Mouse (Mus musculus): ENCODE results near the gene Yars. TPM values are rescaled to one million over a fixed set of nuclear protein-coding genes. Genes with fewer than 3 reads are reported as not detected.
"Not testable (repeated sequence)": the region's sequence is repeated elsewhere in the genome, so short reads cannot be mapped to it uniquely, and the experiment has no call there.

Yars gene
- polyA plus RNA-seq, 1 experiment from 2014 or later, result 112 TPM

- Histone ChIP-seq H3K36me3 (ENCODE audit: control insufficient read depth, insufficient read depth, low read length) (peaks cover 45% of the 10 kb centered on the region), H3K27ac (ENCODE audit: low read depth, low read length) (no peak overlapping the region), H3K9ac (ENCODE audit: low read depth, low read length) (no peak overlapping the region), H3K9me3 (ENCODE audit: control insufficient read depth, low read length) (no peaks in the 10 kb centered on the region), H3K4me2 (ENCODE audit: low read length) (no peak overlapping the region), H3K27me3 (replicated peaks; ENCODE audit: control insufficient read depth, insufficient read depth, low read length) (no peaks in the 10 kb centered on the region), H3K4me1 (ENCODE audit: control insufficient read depth, insufficient read depth, low read depth, low read length) (no peaks in the 10 kb centered on the region), H3K4me3 (ENCODE audit: low read length) (no peak overlapping the region)
- ATAC-seq, result no peak
- 52% methylated on average over 7 of the region's 7 CpGs for WGBS
Observed at GRCm38 (mm10) chr4:129209504-129209903, 19.9 kb downstream of the Yars start.

DNA sequence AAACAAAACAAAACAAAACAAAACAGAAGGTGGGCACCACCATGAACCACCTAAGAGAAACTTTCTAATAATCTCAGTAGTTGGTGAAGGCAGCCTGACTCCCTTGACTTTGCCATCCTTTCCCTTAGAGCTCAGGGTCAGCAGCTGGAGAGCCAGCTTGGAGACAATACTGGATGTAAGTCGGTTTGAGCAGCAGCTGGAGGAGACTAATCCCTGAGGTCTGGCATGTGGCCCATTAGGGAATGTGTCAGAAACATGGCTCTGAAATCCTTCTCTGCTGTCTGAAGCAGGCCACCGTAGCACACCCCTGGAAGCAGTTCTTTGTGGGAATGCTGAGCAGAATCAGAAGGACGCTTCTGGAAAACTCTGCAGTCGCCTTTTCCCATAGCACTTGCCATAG lies 21.9 kb downstream of the Yars start:
- no peak overlapping the region for H3K4me2 ChIP-seq (ENCODE audit: low read length)
- no peaks in the 10 kb centered on the region for H3K4me1 ChIP-seq (ENCODE audit: control insufficient read depth, insufficient read depth, low read depth, low read length)
- peaks cover 44% of the 10 kb centered on the region for H3K36me3 ChIP-seq (ENCODE audit: control insufficient read depth, insufficient read depth, low read length)
- no peaks in the 10 kb centered on the region for H3K9me3 ChIP-seq (ENCODE audit: control insufficient read depth, low read length)
- H3K27ac ChIP-seq (ENCODE audit: low read depth, low read length), result no peak overlapping the region
- H3K27me3 ChIP-seq (replicated peaks; ENCODE audit: control insufficient read depth, insufficient read depth, low read length), result no peaks in the 10 kb centered on the region
- no peak overlapping the region for H3K9ac ChIP-seq (ENCODE audit: low read depth, low read length)
- ATAC-seq, result no peak
- WGBS, result 82% methylated on average over 4 of the region's 4 CpGs
- no peak overlapping the region for H3K4me3 ChIP-seq (ENCODE audit: low read length)

DNA sequence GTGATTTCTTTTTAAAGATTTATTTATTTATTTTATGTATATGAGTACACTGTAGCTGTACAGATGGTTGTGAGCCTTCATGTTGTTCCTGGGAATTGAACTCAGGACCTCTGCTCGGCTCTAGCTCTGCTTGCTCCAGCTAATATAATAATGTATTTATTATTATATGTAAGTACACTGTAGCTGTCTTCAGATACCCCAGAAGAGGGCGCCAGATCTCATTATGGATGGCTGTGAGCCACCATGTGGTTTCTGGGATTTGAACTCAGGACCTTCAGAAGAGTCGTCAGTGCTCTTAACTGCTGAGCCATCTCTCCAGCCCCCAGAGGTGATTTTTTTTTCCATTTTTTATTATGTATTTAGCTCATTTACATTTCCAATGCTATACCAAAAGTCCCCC lies 22.9 kb downstream of the Yars start:
- H3K9me3 ChIP-seq (ENCODE audit: control insufficient read depth, low read length); H3K27ac ChIP-seq (ENCODE audit: low read depth, low read length); H3K4me1 ChIP-seq (ENCODE audit: control insufficient read depth, insufficient read depth, low read depth, low read length); H3K4me2 ChIP-seq (ENCODE audit: low read length); H3K9ac ChIP-seq (ENCODE audit: low read depth, low read length); H3K4me3 ChIP-seq (ENCODE audit: low read length); ATAC-seq; H3K27me3 ChIP-seq (replicated peaks; ENCODE audit: control insufficient read depth, insufficient read depth, low read length): not testable (repeated sequence)
- peaks cover 48% of the 10 kb centered on the region for H3K36me3 ChIP-seq (ENCODE audit: control insufficient read depth, insufficient read depth, low read length)
- WGBS, result 75% methylated on average over 3 of the region's 3 CpGs

DNA sequence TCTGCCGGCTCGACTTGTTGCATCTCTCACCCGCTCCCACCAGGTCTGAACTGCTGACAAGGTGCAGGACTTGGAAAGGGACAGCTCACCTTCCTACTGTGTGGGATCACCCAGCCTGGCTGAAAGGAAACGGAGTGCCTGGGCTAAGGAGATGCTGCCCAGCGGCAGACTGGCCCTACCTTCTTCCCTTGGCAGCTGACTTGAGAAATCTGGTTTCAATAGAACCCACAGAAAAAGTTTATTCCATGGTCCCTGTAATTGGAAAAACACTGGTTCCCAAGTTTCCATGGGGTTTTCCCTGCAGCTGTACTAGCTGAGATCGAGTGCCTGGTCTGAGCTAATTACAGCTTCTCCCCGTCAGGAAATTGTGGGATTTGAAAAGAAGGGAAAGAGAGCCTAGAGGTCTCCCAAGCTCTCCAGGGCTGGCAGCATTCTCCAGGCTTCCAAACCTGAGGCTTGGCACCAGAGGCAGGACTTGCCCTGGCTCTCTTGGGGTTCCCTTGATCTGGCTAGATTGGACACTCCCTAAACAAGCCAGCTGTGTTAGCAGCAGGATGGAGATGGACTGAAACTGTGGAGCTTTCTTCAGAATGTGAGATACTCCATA lies 29.1 kb downstream of the Yars start:
- Histone ChIP-seq H3K4me1 (ENCODE audit: control insufficient read depth, insufficient read depth, low read depth, low read length) (peaks cover 6% of the 10 kb centered on the region), H3K9ac (ENCODE audit: low read depth, low read length) (no peak overlapping the region), H3K4me2 (ENCODE audit: low read length) (no peak overlapping the region), H3K4me3 (ENCODE audit: low read length) (no peak overlapping the region), H3K36me3 (ENCODE audit: control insufficient read depth, insufficient read depth, low read length) (peaks cover 45% of the 10 kb centered on the region), H3K27me3 (replicated peaks; ENCODE audit: control insufficient read depth, insufficient read depth, low read length) (no peaks in the 10 kb centered on the region), H3K9me3 (ENCODE audit: control insufficient read depth, low read length) (no peaks in the 10 kb centered on the region), H3K27ac (ENCODE audit: low read depth, low read length) (no peak overlapping the region)
- no peak for ATAC-seq
- WGBS, result 86% methylated on average over 7 of the region's 7 CpGs

GRCm38 (mm10) chr4:129219198-129219597 lies 29.6 kb downstream of the Yars start:
- no peak for ATAC-seq
- no peak overlapping the region for H3K9ac ChIP-seq (ENCODE audit: low read depth, low read length)
- WGBS, result 84% methylated on average over 10 of the region's 10 CpGs

DNA sequence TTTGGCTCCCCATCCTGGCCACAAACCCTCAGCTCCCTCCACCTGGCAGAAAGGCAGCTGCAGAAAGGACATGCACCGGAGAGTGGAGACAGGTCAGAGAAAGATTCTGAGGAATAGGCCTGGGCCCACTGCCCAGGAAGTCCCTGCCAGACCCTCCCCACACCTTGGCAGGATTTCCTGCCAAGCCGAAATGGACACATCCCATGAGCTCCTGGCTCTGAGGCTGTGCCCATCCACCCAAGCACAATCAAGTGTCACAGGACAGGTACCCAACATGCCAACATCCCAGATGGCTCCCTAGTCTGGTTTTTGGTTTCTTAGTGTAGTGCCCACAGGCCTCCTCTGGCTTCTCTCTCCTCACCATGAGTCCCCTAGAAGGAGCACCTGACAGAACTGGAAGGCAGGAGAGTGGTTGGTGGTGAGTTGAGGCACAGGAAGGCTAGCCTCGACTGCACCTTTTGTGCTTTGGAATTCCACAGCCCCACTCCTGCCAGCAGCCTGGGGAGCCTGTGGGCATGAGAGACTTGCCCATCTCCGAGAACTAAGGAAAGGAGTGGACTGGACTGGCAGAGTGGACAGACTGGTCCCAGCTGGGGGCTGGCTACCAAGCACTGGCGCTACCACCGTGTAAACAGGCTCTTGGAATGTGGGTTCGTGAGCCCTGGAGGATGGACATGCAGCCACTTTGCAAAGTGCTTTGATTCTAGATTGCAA lies 31.0 kb downstream of the Yars start:
- Histone ChIP-seq H3K9ac (ENCODE audit: low read depth, low read length) (no peak overlapping the region; the same call in 1 of the 2 replicates), H3K4me3 (ENCODE audit: low read length) (no peak overlapping the region), H3K4me2 (ENCODE audit: low read length) (no peak overlapping the region), H3K27ac (ENCODE audit: low read depth, low read length) (no peak overlapping the region), H3K9me3 (ENCODE audit: control insufficient read depth, low read length) (no peaks in the 10 kb centered on the region), H3K27me3 (replicated peaks; ENCODE audit: control insufficient read depth, insufficient read depth, low read length) (no peaks in the 10 kb centered on the region; the same call in 1 of the 2 replicates), H3K4me1 (ENCODE audit: control insufficient read depth, insufficient read depth, low read depth, low read length) (peaks cover 15% of the 10 kb centered on the region), H3K36me3 (ENCODE audit: control insufficient read depth, insufficient read depth, low read length) (peaks cover 38% of the 10 kb centered on the region)
- WGBS, result 69% methylated on average over 7 of the region's 7 CpGs
- ATAC-seq, result no peak

More at GRCm38 (mm10) chr4:129219198-129219597, 29.6 kb downstream of the Yars start:
- Histone ChIP-seq H3K4me3 (ENCODE audit: low read length) (no peak overlapping the region), H3K27me3 (replicated peaks; ENCODE audit: control insufficient read depth, insufficient read depth, low read length) (no peaks in the 10 kb centered on the region), H3K36me3 (ENCODE audit: control insufficient read depth, insufficient read depth, low read length) (peaks cover 41% of the 10 kb centered on the region), H3K4me2 (ENCODE audit: low read length) (no peak overlapping the region), H3K4me1 (ENCODE audit: control insufficient read depth, insufficient read depth, low read depth, low read length) (peaks cover 11% of the 10 kb centered on the region), H3K9me3 (ENCODE audit: control insufficient read depth, low read length) (no peaks in the 10 kb centered on the region), H3K27ac (ENCODE audit: low read depth, low read length) (no peak overlapping the region)

GRCm38 (mm10) chr4:129221097-129222010 lies 31.8 kb downstream of the Yars start:
- peaks cover 23% of the 10 kb centered on the region for H3K4me1 ChIP-seq (ENCODE audit: control insufficient read depth, insufficient read depth, low read depth, low read length)
- H3K36me3 ChIP-seq (ENCODE audit: control insufficient read depth, insufficient read depth, low read length), result peaks cover 38% of the 10 kb centered on the region
- WGBS, result 77% methylated on average over 23 of the region's 23 CpGs
- no peaks in the 10 kb centered on the region for H3K9me3 ChIP-seq (ENCODE audit: control insufficient read depth, low read length)
- no peak overlapping the region for H3K4me2 ChIP-seq (ENCODE audit: low read length)
- no peak for ATAC-seq
- H3K4me3 ChIP-seq (ENCODE audit: low read length), result no peak overlapping the region
- H3K27ac ChIP-seq (ENCODE audit: low read depth, low read length), result no peak overlapping the region
- H3K9ac ChIP-seq (ENCODE audit: low read depth, low read length), result no peak overlapping the region
- no peaks in the 10 kb centered on the region; the same call in 1 of the 2 replicates for H3K27me3 ChIP-seq (replicated peaks; ENCODE audit: control insufficient read depth, insufficient read depth, low read length)

- Histone ChIP-seq H3K9me3 (ENCODE audit: control insufficient read depth, low read length) (no peaks in the 10 kb centered on the region), H3K4me3 (ENCODE audit: low read length) (no peak overlapping the region), H3K9ac (ENCODE audit: low read depth, low read length) (no peak overlapping the region), H3K4me1 (ENCODE audit: control insufficient read depth, insufficient read depth, low read depth, low read length) (peaks cover 30% of the 10 kb centered on the region), H3K27me3 (replicated peaks; ENCODE audit: control insufficient read depth, insufficient read depth, low read length) (no peaks in the 10 kb centered on the region; the same call in 1 of the 2 replicates), H3K27ac (ENCODE audit: low read depth, low read length) (no peak overlapping the region), H3K36me3 (ENCODE audit: control insufficient read depth, insufficient read depth, low read length) (peaks cover 31% of the 10 kb centered on the region), H3K4me2 (ENCODE audit: low read length) (no peak overlapping the region)
- ATAC-seq, result no peak
- WGBS, result 60% methylated on average over 31 of the region's 31 CpGs
Observed at GRCm38 (mm10) chr4:129222019-129222925, 32.7 kb downstream of the Yars start.

Measured in hindbrain, embryonic 16.5 days (tissue).